Mouse (Mus musculus) embryonic fibroblast, embryonic 13.5 days (primary cell): ENCODE measurements around the gene Fbxl20.

Experiments used
- CTCF ChIP-seq: IDR thresholded peaks from 2 replicates; pipeline ENCODE4 v1.5.1; 2011; ENCODE audit warnings: mild to moderate bottlenecking, control low read depth, low read length, moderate library complexity, borderline replicate concordance; ENCODE audit not compliant: insufficient read depth
- POLR2A ChIP-seq: IDR thresholded peaks from 2 replicates; pipeline ENCODE4 v1.6.1; 2011; ENCODE audit warnings: low read depth, mild to moderate bottlenecking, control low read depth, low read length, moderate library complexity

GRCm38 (mm10) chr11:98090583-98090982 is 59.6 kb downstream of the Fbxl20 start:
- TF ChIP-seq POLR2A (no peak), CTCF (no peak)
